ENCODE assay signal across 28 mouse cellular contexts in the genomic region with DNA sequence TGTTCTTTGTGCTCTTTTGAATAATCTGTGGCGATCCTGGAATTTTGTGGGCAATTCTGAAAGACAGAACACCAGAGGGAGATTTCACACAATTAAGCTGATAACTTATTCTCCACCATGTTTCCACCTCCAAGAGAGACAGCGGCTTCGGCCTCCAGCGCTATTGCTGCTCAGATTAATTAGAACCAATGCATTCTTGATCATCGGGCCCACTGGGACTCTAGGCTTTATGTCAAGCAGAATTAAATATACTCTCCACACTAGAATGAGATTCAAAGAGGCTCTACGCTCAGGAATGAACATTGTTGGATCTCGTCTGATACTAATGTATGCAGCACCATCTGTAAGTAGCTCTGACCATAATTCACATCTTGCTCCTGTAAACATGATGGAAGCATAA.
A peak's percentile ranks its signal among the peaks of the same experiment; 100 is the strongest.
DNase-seq lines count a peak whose midpoint lies in the region; ATAC-seq and TF ChIP-seq lines count a peak whose summit lies in the region.
"Had no signal": no experiment of that assay in that cellular context is flagged by ENCODE, and none has a peak within 500 bp of the region (broad histone marks: within the 10 kb centered on the region; RNA-seq: fewer than 3 reads in every experiment).

No protein-coding gene starts in this region.

- no peak overlapping the region for H3K27ac ChIP-seq in heart, adult 2 months
- H3K27ac ChIP-seq in midbrain, embryonic 13.5 days: no peak overlapping the region; the same call in 1 of the 2 replicates
- no peak overlapping the region for H3K27ac ChIP-seq in midbrain, embryonic 16.5 days (ENCODE audit: low read length)
- no peak overlapping the region for H3K27ac ChIP-seq in midbrain, postnatal 0 days (ENCODE audit: low read depth, low read length)
- no peak overlapping the region for H3K27ac ChIP-seq in midbrain, embryonic 11.5 days (ENCODE audit: low read depth, low read length)
- H3K27ac ChIP-seq: embryonic facial prominence, embryonic 13.5 days; embryonic facial prominence, embryonic 15.5 days; forebrain, embryonic 10.5 days; forebrain, embryonic 12.5 days had no signal

- ATAC-seq in midbrain, embryonic 13.5 days: 0 out of 2 replicates have a peak, but pooled peaks have one; percentile 11
- no peak for ATAC-seq in midbrain, embryonic 16.5 days
- no peak for ATAC-seq in midbrain, postnatal 0 days (ENCODE audit: low FRiP score)
- ATAC-seq in midbrain, embryonic 11.5 days (ENCODE audit: low FRiP score): no peak
- ATAC-seq: activated CD4-positive, CD25-positive, alpha-beta regulatory T cell, adult 4 months; CD4-positive, CD25-positive, alpha-beta regulatory T cell, adult 4 months; forebrain, embryonic 14.5 days; forebrain, embryonic 16.5 days; Patski had no signal

- H3K4me3 ChIP-seq in heart, adult 2 months: no peak overlapping the region
- no peak overlapping the region for H3K4me3 ChIP-seq in midbrain, embryonic 13.5 days (replicated peaks)
- H3K4me3 ChIP-seq in midbrain, embryonic 16.5 days (ENCODE audit: low read depth, low read length): no peak overlapping the region
- no peak overlapping the region for H3K4me3 ChIP-seq in midbrain, postnatal 0 days (ENCODE audit: low read depth, low read length)
- H3K4me3 ChIP-seq in midbrain, embryonic 11.5 days (ENCODE audit: low read depth, low read length): no peak overlapping the region
- H3K4me3 ChIP-seq: embryonic facial prominence, embryonic 13.5 days; embryonic facial prominence, embryonic 15.5 days; erythroblast, embryonic 14.5 days; forebrain, embryonic 10.5 days; forebrain, embryonic 12.5 days had no signal

- no peaks in the 10 kb centered on the region for H3K9me3 ChIP-seq in midbrain, embryonic 13.5 days
- no peaks in the 10 kb centered on the region for H3K9me3 ChIP-seq in midbrain, embryonic 16.5 days (replicated peaks; ENCODE audit: control insufficient read depth, low read length, poor library complexity, severe bottlenecking)
- no peaks in the 10 kb centered on the region for H3K9me3 ChIP-seq in midbrain, postnatal 0 days (ENCODE audit: low read length)
- H3K9me3 ChIP-seq in midbrain, embryonic 11.5 days (ENCODE audit: control insufficient read depth, low read length): no peaks in the 10 kb centered on the region
- H3K9me3 ChIP-seq: embryonic facial prominence, embryonic 13.5 days; embryonic facial prominence, embryonic 15.5 days; forebrain, embryonic 10.5 days; forebrain, embryonic 12.5 days; G1E had no signal

- TF ChIP-seq EP300 in heart, adult 2 months (IDR thresholded peaks at IDR 0.05; ENCODE audit: insufficient read depth, low read depth, low read length): no peak

- no peak overlapping the region for H3K9ac ChIP-seq in heart, adult 2 months (ENCODE audit: low read depth, low read length)
- no peak overlapping the region for H3K9ac ChIP-seq in midbrain, embryonic 13.5 days (replicated peaks)
- no peak overlapping the region for H3K9ac ChIP-seq in midbrain, embryonic 16.5 days (ENCODE audit: low read depth, low read length)
- H3K9ac ChIP-seq in midbrain, postnatal 0 days (replicated peaks; ENCODE audit: low read length, poor library complexity, severe bottlenecking): no peak overlapping the region
- no peak overlapping the region for H3K9ac ChIP-seq in midbrain, embryonic 11.5 days (ENCODE audit: low read length)
- H3K9ac ChIP-seq: embryonic facial prominence, embryonic 13.5 days; embryonic facial prominence, embryonic 15.5 days; forebrain, embryonic 12.5 days had no signal

- TF ChIP-seq POLR2A in heart, adult 2 months (IDR thresholded peaks at IDR 0.05; ENCODE audit: insufficient read depth, low read depth, low read length): no peak

- no peak overlapping the region for H3K4me2 ChIP-seq in midbrain, embryonic 13.5 days (replicated peaks)
- no peak overlapping the region for H3K4me2 ChIP-seq in midbrain, embryonic 16.5 days (ENCODE audit: low read length)
- H3K4me2 ChIP-seq in midbrain, postnatal 0 days (ENCODE audit: low read depth, low read length, poor library complexity, severe bottlenecking): no peak overlapping the region
- H3K4me2 ChIP-seq in midbrain, embryonic 11.5 days: no peak overlapping the region
- H3K4me2 ChIP-seq: embryonic facial prominence, embryonic 13.5 days; embryonic facial prominence, embryonic 15.5 days; forebrain, embryonic 12.5 days had no signal

- WGBS in heart, adult 2 months: 93% methylated on average over 7 of the region's 7 CpGs
- 68% methylated on average over 7 of the region's 7 CpGs for WGBS in midbrain, embryonic 13.5 days
- WGBS in midbrain, embryonic 16.5 days: 62% methylated on average over 7 of the region's 7 CpGs
- 54% methylated on average over 7 of the region's 7 CpGs for WGBS in midbrain, postnatal 0 days
- 91% methylated on average over 7 of the region's 7 CpGs for WGBS in midbrain, embryonic 11.5 days

- peak; percentile 34 for DNase-seq in heart, adult 11 months
- no peak for DNase-seq in heart, adult 2 months
- DNase-seq in midbrain, postnatal 0 days (ENCODE audit: low spot score): peak; percentile 28
- DNase-seq in midbrain, embryonic 11.5 days (ENCODE audit: low spot score, missing footprints): no peak
- DNase-seq: adrenal gland, adult 8-10 months; adrenal gland, postnatal 14 days; adrenal gland, postnatal 36 days; B cell, adult 2 months; cerebellum, adult 11 months; cerebellum, adult 18-20 months; cerebellum, adult 8-10 months; cerebellum, adult 9-11 months; cerebellum, postnatal 14 days; cerebellum, postnatal 36 days; embryo, embryonic 11 days had no signal

- intact Hi-C loops in heart, adult 2 months (cut with DNase I): no loop called here

- H3K4me1 ChIP-seq in heart, adult 2 months (ENCODE audit: control insufficient read depth, insufficient read depth, low read length): no peaks in the 10 kb centered on the region; the same call in 1 of the 2 replicates
- H3K4me1 ChIP-seq in midbrain, embryonic 13.5 days (replicated peaks): 0 out of 2 replicates have a peak, but pooled peaks cover 2% of the 10 kb centered on the region
- H3K4me1 ChIP-seq in midbrain, embryonic 16.5 days (ENCODE audit: control insufficient read depth, insufficient read depth, low read length): peaks cover 6% of the 10 kb centered on the region; the same call in 1 of the 2 replicates
- no peaks in the 10 kb centered on the region for H3K4me1 ChIP-seq in midbrain, postnatal 0 days (ENCODE audit: insufficient read depth, low read length)
- no peaks in the 10 kb centered on the region for H3K4me1 ChIP-seq in midbrain, embryonic 11.5 days (ENCODE audit: control insufficient read depth, insufficient read depth, low read length)
- H3K4me1 ChIP-seq: embryonic facial prominence, embryonic 13.5 days; embryonic facial prominence, embryonic 15.5 days; forebrain, embryonic 10.5 days; forebrain, embryonic 12.5 days had no signal

- no peak for TF ChIP-seq CTCF in heart, adult 2 months (IDR thresholded peaks at IDR 0.05)
- TF ChIP-seq CTCF in midbrain, postnatal 0 days (IDR thresholded peaks at IDR 0.05): no peak

- no peaks in the 10 kb centered on the region for H3K27me3 ChIP-seq in heart, adult 2 months (ENCODE audit: control insufficient read depth, insufficient read depth, low read length)
- no peaks in the 10 kb centered on the region for H3K27me3 ChIP-seq in midbrain, embryonic 13.5 days
- H3K27me3 ChIP-seq in midbrain, embryonic 16.5 days (ENCODE audit: control insufficient read depth, insufficient read depth, low read depth, low read length): no peaks in the 10 kb centered on the region; the same call in 1 of the 2 replicates
- no peaks in the 10 kb centered on the region for H3K27me3 ChIP-seq in midbrain, postnatal 0 days (ENCODE audit: insufficient read depth, low read length)
- no peaks in the 10 kb centered on the region for H3K27me3 ChIP-seq in midbrain, embryonic 11.5 days (ENCODE audit: control insufficient read depth, insufficient read depth, low read length)
- H3K27me3 ChIP-seq: embryonic facial prominence, embryonic 13.5 days; embryonic facial prominence, embryonic 15.5 days; forebrain, embryonic 12.5 days had no signal

- H3K79me2 ChIP-seq in heart, adult 2 months (replicated peaks; ENCODE audit: control insufficient read depth, insufficient read depth, low read length): no peaks in the 10 kb centered on the region

- H3K36me3 ChIP-seq in heart, adult 2 months (ENCODE audit: control insufficient read depth, insufficient read depth, low read length): no peaks in the 10 kb centered on the region
- H3K36me3 ChIP-seq in midbrain, embryonic 13.5 days: no peaks in the 10 kb centered on the region
- no peaks in the 10 kb centered on the region for H3K36me3 ChIP-seq in midbrain, embryonic 16.5 days (ENCODE audit: control insufficient read depth, insufficient read depth, low read length)
- H3K36me3 ChIP-seq in midbrain, postnatal 0 days (ENCODE audit: insufficient read depth, low read length): no peaks in the 10 kb centered on the region
- H3K36me3 ChIP-seq in midbrain, embryonic 11.5 days (ENCODE audit: control insufficient read depth, insufficient read depth, low read length): no peaks in the 10 kb centered on the region
- H3K36me3 ChIP-seq: embryonic facial prominence, embryonic 13.5 days; embryonic facial prominence, embryonic 15.5 days; forebrain, embryonic 10.5 days; forebrain, embryonic 12.5 days; G1E had no signal

Comparison
In these comparisons a context has a peak if more than half of its experiments do, and no peak if none do; other contexts are left out.
1. DNase-seq: peak in heart, adult 11 months (single experiment) and midbrain, postnatal 0 days (single experiment); none in heart, adult 2 months (0 of 2) and midbrain, embryonic 11.5 days (single experiment).